Mouse (Mus musculus): ENCODE measurements at regions not wholly inside any gene's neighbourhood (a gene's known extent, or its start where the extent isn't known, plus 50 kb on each side); places are given as distances from the start of the nearest gene placed in this dataset.
A peak's percentile ranks its signal among the peaks of the same experiment; 100 is the strongest.

- Histone ChIP-seq H3K27me3 (ENCODE audit: control insufficient read depth, insufficient read depth, low read length, poor library complexity, severe bottlenecking) (no peaks in the 10 kb centered on the region; the same call in 1 of the 2 replicates), H3K9ac (ENCODE audit: low read depth, poor library complexity, severe bottlenecking) (no peak overlapping the region), H3K36me3 (ENCODE audit: control insufficient read depth, insufficient read depth, low read length, poor library complexity, severe bottlenecking) (no peaks in the 10 kb centered on the region), H3K4me1 (ENCODE audit: control insufficient read depth, insufficient read depth, low read length) (no peaks in the 10 kb centered on the region), H3K27ac (ENCODE audit: insufficient read depth, low read length) (no peak overlapping the region), H3K9me3 (replicated peaks; ENCODE audit: control insufficient read depth, insufficient read depth, low read length, poor library complexity, severe bottlenecking) (no peaks in the 10 kb centered on the region), H3K4me3 (ENCODE audit: low read depth, low read length) (no peak overlapping the region)
- TF ChIP-seq POLR2A (IDR thresholded peaks at IDR 0.05; ENCODE audit: insufficient read depth, low read length) (no peak), CTCF (IDR thresholded peaks at IDR 0.05; ENCODE audit: low read depth, low read length) (no peak), EP300 (IDR thresholded peaks at IDR 0.05; ENCODE audit: insufficient read depth, low read depth, low read length) (no peak)
Measured at GRCm38 (mm10) chr1:129150643-129151042, 122.5 kb upstream of the Thsd7b start.

GRCm38 (mm10) chr1:129148733-129149388 is 124.2 kb upstream of the Thsd7b start:
- H3K36me3 ChIP-seq (ENCODE audit: control insufficient read depth, insufficient read depth, low read length, poor library complexity, severe bottlenecking) = no peaks in the 10 kb centered on the region
- H3K27me3 ChIP-seq (ENCODE audit: control insufficient read depth, insufficient read depth, low read length, poor library complexity, severe bottlenecking) = no peaks in the 10 kb centered on the region; the same call in 1 of the 2 replicates
- no peak overlapping the region for H3K27ac ChIP-seq (ENCODE audit: insufficient read depth, low read length)
- no peak overlapping the region for H3K4me3 ChIP-seq (ENCODE audit: low read depth, low read length)
- no peak overlapping the region for H3K9ac ChIP-seq (ENCODE audit: low read depth, poor library complexity, severe bottlenecking)
- no peaks in the 10 kb centered on the region for H3K4me1 ChIP-seq (ENCODE audit: control insufficient read depth, insufficient read depth, low read length)
- no peak for TF ChIP-seq EP300 (IDR thresholded peaks at IDR 0.05; ENCODE audit: insufficient read depth, low read depth, low read length)
- no peak for TF ChIP-seq CTCF (IDR thresholded peaks at IDR 0.05; ENCODE audit: low read depth, low read length)
- TF ChIP-seq POLR2A (IDR thresholded peaks at IDR 0.05; ENCODE audit: insufficient read depth, low read length) = no peak
- no peaks in the 10 kb centered on the region for H3K9me3 ChIP-seq (replicated peaks; ENCODE audit: control insufficient read depth, insufficient read depth, low read length, poor library complexity, severe bottlenecking)

GRCm38 (mm10) chr1:129146395-129147094 is 126.6 kb upstream of the Thsd7b start:
- no peak overlapping the region for H3K27ac ChIP-seq (ENCODE audit: insufficient read depth, low read length)
- TF ChIP-seq CTCF (IDR thresholded peaks at IDR 0.05; ENCODE audit: low read depth, low read length) (no peak), POLR2A (IDR thresholded peaks at IDR 0.05; ENCODE audit: insufficient read depth, low read length) (no peak), EP300 (IDR thresholded peaks at IDR 0.05; ENCODE audit: insufficient read depth, low read depth, low read length) (no peak)

GRCm38 (mm10) chr1:129138783-129139182 is 134.3 kb upstream of the Thsd7b start:
- no peak for TF ChIP-seq CTCF (IDR thresholded peaks at IDR 0.05; ENCODE audit: low read depth, low read length)
- no peak for TF ChIP-seq EP300 (IDR thresholded peaks at IDR 0.05; ENCODE audit: insufficient read depth, low read depth, low read length)
- TF ChIP-seq POLR2A (IDR thresholded peaks at IDR 0.05; ENCODE audit: insufficient read depth, low read length) = no peak
- Histone ChIP-seq H3K36me3 (ENCODE audit: control insufficient read depth, insufficient read depth, low read length, poor library complexity, severe bottlenecking) (no peaks in the 10 kb centered on the region), H3K9ac (ENCODE audit: low read depth, poor library complexity, severe bottlenecking) (no peak overlapping the region), H3K27me3 (ENCODE audit: control insufficient read depth, insufficient read depth, low read length, poor library complexity, severe bottlenecking) (no peaks in the 10 kb centered on the region), H3K4me1 (ENCODE audit: control insufficient read depth, insufficient read depth, low read length) (no peaks in the 10 kb centered on the region), H3K27ac (ENCODE audit: insufficient read depth, low read length) (no peak overlapping the region), H3K9me3 (replicated peaks; ENCODE audit: control insufficient read depth, insufficient read depth, low read length, poor library complexity, severe bottlenecking) (no peaks in the 10 kb centered on the region), H3K4me3 (ENCODE audit: low read depth, low read length) (no peak overlapping the region)

More at GRCm38 (mm10) chr1:129146395-129147094, 126.6 kb upstream of the Thsd7b start:
- Histone ChIP-seq H3K36me3 (ENCODE audit: control insufficient read depth, insufficient read depth, low read length, poor library complexity, severe bottlenecking) (no peaks in the 10 kb centered on the region), H3K27me3 (ENCODE audit: control insufficient read depth, insufficient read depth, low read length, poor library complexity, severe bottlenecking) (no peaks in the 10 kb centered on the region; the same call in 1 of the 2 replicates), H3K9me3 (replicated peaks; ENCODE audit: control insufficient read depth, insufficient read depth, low read length, poor library complexity, severe bottlenecking) (no peaks in the 10 kb centered on the region), H3K9ac (ENCODE audit: low read depth, poor library complexity, severe bottlenecking) (no peak overlapping the region), H3K4me3 (ENCODE audit: low read depth, low read length) (no peak overlapping the region), H3K4me1 (ENCODE audit: control insufficient read depth, insufficient read depth, low read length) (no peaks in the 10 kb centered on the region)

GRCm38 (mm10) chr1:129106961-129107557 is 166.0 kb upstream of the Thsd7b start:
- 0 out of 2 replicates have a peak, but pooled peaks have one; percentile 9 for TF ChIP-seq EP300 (IDR thresholded peaks at IDR 0.05; ENCODE audit: insufficient read depth, low read depth, low read length)
- no peak for TF ChIP-seq POLR2A (IDR thresholded peaks at IDR 0.05; ENCODE audit: insufficient read depth, low read length)
- Histone ChIP-seq H3K4me3 (ENCODE audit: low read depth, low read length) (no peak overlapping the region), H3K36me3 (ENCODE audit: control insufficient read depth, insufficient read depth, low read length, poor library complexity, severe bottlenecking) (no peaks in the 10 kb centered on the region), H3K27ac (ENCODE audit: insufficient read depth, low read length) (peak overlapping the region; percentile 77), H3K4me1 (ENCODE audit: control insufficient read depth, insufficient read depth, low read length) (no peaks in the 10 kb centered on the region), H3K9ac (ENCODE audit: low read depth, poor library complexity, severe bottlenecking) (no peak overlapping the region), H3K9me3 (replicated peaks; ENCODE audit: control insufficient read depth, insufficient read depth, low read length, poor library complexity, severe bottlenecking) (peaks cover 25% of the 10 kb centered on the region), H3K27me3 (ENCODE audit: control insufficient read depth, insufficient read depth, low read length, poor library complexity, severe bottlenecking) (no peaks in the 10 kb centered on the region)

GRCm38 (mm10) chr1:129100997-129101396 is 172.1 kb upstream of the Thsd7b start:
- H3K27me3 ChIP-seq (ENCODE audit: control insufficient read depth, insufficient read depth, low read length, poor library complexity, severe bottlenecking) = no peaks in the 10 kb centered on the region
- H3K4me3 ChIP-seq (ENCODE audit: low read depth, low read length) = no peak overlapping the region
- TF ChIP-seq POLR2A (IDR thresholded peaks at IDR 0.05; ENCODE audit: insufficient read depth, low read length) (no peak), EP300 (IDR thresholded peaks at IDR 0.05; ENCODE audit: insufficient read depth, low read depth, low read length) (no peak), CTCF (IDR thresholded peaks at IDR 0.05; ENCODE audit: low read depth, low read length) (no peak)
- peaks cover 9% of the 10 kb centered on the region for H3K9me3 ChIP-seq (replicated peaks; ENCODE audit: control insufficient read depth, insufficient read depth, low read length, poor library complexity, severe bottlenecking)
- H3K36me3 ChIP-seq (ENCODE audit: control insufficient read depth, insufficient read depth, low read length, poor library complexity, severe bottlenecking) = no peaks in the 10 kb centered on the region
- H3K27ac ChIP-seq (ENCODE audit: insufficient read depth, low read length) = no peak overlapping the region
- H3K9ac ChIP-seq (ENCODE audit: low read depth, poor library complexity, severe bottlenecking) = no peak overlapping the region
- H3K4me1 ChIP-seq (ENCODE audit: control insufficient read depth, insufficient read depth, low read length) = no peaks in the 10 kb centered on the region

All from ES-Bruce4 (cell line).